Comparison of ENCODE assay signal across 8 mouse cellular contexts in genomic region chr12:101028954-101029731, GRCm38 (mm10). TPM values are rescaled to one million over a fixed set of nuclear protein-coding genes. Genes with fewer than 3 reads are reported as not detected.
DNase-seq lines count a peak whose midpoint lies in the region; ATAC-seq and TF ChIP-seq lines count a peak whose summit lies in the region.

Gene Ccdc88c, minus strand, starts transcription at chr12:101029056.

- H3K4me1 ChIP-seq in erythroblast, embryonic 14.5 days (ENCODE audit: control insufficient read depth), result peaks cover 56% of the 10 kb centered on the region
- peaks cover 23% of the 10 kb centered on the region for H3K4me1 ChIP-seq in heart, embryonic 12.5 days (replicated peaks)
- peaks cover 31% of the 10 kb centered on the region for H3K4me1 ChIP-seq in kidney, embryonic 16.5 days (ENCODE audit: insufficient read depth, low read length)
- H3K4me1 ChIP-seq in liver, adult 2 months (ENCODE audit: control insufficient read depth, insufficient read depth, low read length), result no peaks in the 10 kb centered on the region

- under 1% methylated on average over 52 of the region's 56 CpGs for WGBS in heart, embryonic 12.5 days
- under 1% methylated on average over 44 of the region's 56 CpGs for WGBS in kidney, embryonic 16.5 days
- under 1% methylated on average over 52 of the region's 56 CpGs for WGBS in liver, adult 2 months

- H3K27ac ChIP-seq in heart, embryonic 12.5 days (ENCODE audit: poor library complexity, severe bottlenecking), result peak within 1 kb of the TSS; percentile 18; the same call in 1 of the 2 replicates
- H3K27ac ChIP-seq in kidney, embryonic 16.5 days (ENCODE audit: low read length), result peak within 1 kb of the TSS; percentile 90
- H3K27ac ChIP-seq in liver, adult 2 months (replicated peaks; ENCODE audit: insufficient read depth, low read depth, low read length), result peak within 1 kb of the TSS; percentile 7; the same call in 1 of the 2 replicates

- H3K27me3 ChIP-seq in erythroblast, embryonic 14.5 days (ENCODE audit: control insufficient read depth), result no peaks in the 10 kb centered on the region
- peaks cover 53% of the 10 kb centered on the region for H3K27me3 ChIP-seq in heart, embryonic 12.5 days (replicated peaks)
- peaks cover 4% of the 10 kb centered on the region; the same call in 1 of the 2 replicates for H3K27me3 ChIP-seq in kidney, embryonic 16.5 days (ENCODE audit: insufficient read depth, low read length)
- H3K27me3 ChIP-seq in liver, adult 2 months (ENCODE audit: control insufficient read depth, insufficient read depth, low read length), result no peaks in the 10 kb centered on the region
- no peaks in the 10 kb centered on the region for H3K27me3 ChIP-seq in splenic B cell, adult 2 months (ENCODE audit: control insufficient read depth, insufficient read depth, low read length, poor library complexity, severe bottlenecking)

- DNase-seq in CD8-positive naive resting alpha-beta T cell, adult 2 months (ENCODE audit: low read depth in 2 of 2, low spot score in 2 of 2), result peak; percentile 86 to 89
- DNase-seq in brain, embryonic 18.5 days (ENCODE audit: low read depth, low spot score), result peak; percentile 74
- peak; percentile 72 for DNase-seq in liver, adult 2 months (ENCODE audit: extremely low read depth, low read depth, low spot score)
- peak; percentile 96 for DNase-seq in splenic B cell, adult 2 months (ENCODE audit: low read depth, low spot score)

- H3K9ac ChIP-seq in heart, embryonic 12.5 days, result peak within 1 kb of the TSS; percentile 60
- peak within 1 kb of the TSS; percentile 83 for H3K9ac ChIP-seq in kidney, embryonic 16.5 days (replicated peaks; ENCODE audit: low read length)
- H3K9ac ChIP-seq in liver, adult 2 months (ENCODE audit: low read depth, low read length), result peak within 1 kb of the TSS; percentile 72

- peak within 1 kb of the TSS; percentile 87 for H3K4me3 ChIP-seq in erythroblast, embryonic 14.5 days (replicated peaks)
- peak within 1 kb of the TSS; percentile 62 for H3K4me3 ChIP-seq in heart, embryonic 12.5 days
- H3K4me3 ChIP-seq in kidney, embryonic 16.5 days (ENCODE audit: low read length), result peak within 1 kb of the TSS; percentile 62
- H3K4me3 ChIP-seq in liver, adult 2 months (ENCODE audit: insufficient read depth, low read depth, low read length), result peak within 1 kb of the TSS; percentile 67

- H3K4me2 ChIP-seq in heart, embryonic 12.5 days, result peak within 1 kb of the TSS; percentile 85
- peak within 1 kb of the TSS; percentile 83 for H3K4me2 ChIP-seq in kidney, embryonic 16.5 days (replicated peaks; ENCODE audit: low read depth, low read length)

- peak; percentile 92 for ATAC-seq in heart, embryonic 12.5 days (ENCODE audit: insufficient number of reproducible peaks, low FRiP score)
- ATAC-seq in kidney, embryonic 16.5 days (ENCODE audit: low FRiP score, low TSS enrichment), result peak; percentile 92
- peak; percentile 57 for ATAC-seq in monocyte, adult 5-6 weeks (replicated peaks; ENCODE audit: insufficient number of reproducible peaks, low FRiP score, low TSS enrichment, poor library complexity, severe bottlenecking)

- no peak for TF ChIP-seq POLR2A in liver, adult 2 months (IDR thresholded peaks at IDR 0.05; ENCODE audit: extremely low read depth, insufficient read depth, low read length)

- H3K9me3 ChIP-seq in erythroblast, embryonic 14.5 days (ENCODE audit: control insufficient read depth, low read length), result no peaks in the 10 kb centered on the region
- H3K9me3 ChIP-seq in heart, embryonic 12.5 days (replicated peaks), result no peaks in the 10 kb centered on the region
- no peaks in the 10 kb centered on the region for H3K9me3 ChIP-seq in kidney, embryonic 16.5 days (ENCODE audit: low read length)

- H3K36me3 ChIP-seq in erythroblast, embryonic 14.5 days (ENCODE audit: control insufficient read depth), result peaks cover 11% of the 10 kb centered on the region
- no peaks in the 10 kb centered on the region for H3K36me3 ChIP-seq in heart, embryonic 12.5 days
- no peaks in the 10 kb centered on the region for H3K36me3 ChIP-seq in kidney, embryonic 16.5 days (ENCODE audit: insufficient read depth, low read length)
- no peaks in the 10 kb centered on the region for H3K36me3 ChIP-seq in liver, adult 2 months (ENCODE audit: control insufficient read depth, insufficient read depth, low read length)
- no peaks in the 10 kb centered on the region; the same call in 1 of the 2 replicates for H3K36me3 ChIP-seq in splenic B cell, adult 2 months (ENCODE audit: control insufficient read depth, insufficient read depth, low read length, poor library complexity, severe bottlenecking)

- no peaks in the 10 kb centered on the region for H3K79me2 ChIP-seq in liver, adult 2 months (ENCODE audit: control insufficient read depth, insufficient read depth, low read length)

- TF ChIP-seq CTCF in liver, adult 2 months (IDR thresholded peaks at IDR 0.05; ENCODE audit: low read depth, low read length), result peak; percentile 85

RNA-seq across cellular contexts. Expression of gene Ccdc88c, which starts in this region (rescaled TPM):
- polyA plus RNA-seq in erythroblast, embryonic 14.5 days (2012), result 4.8 and 4.9 TPM in 2 replicates
- 2.0 and 2.3 TPM in 2 replicates for polyA plus RNA-seq in heart, embryonic 12.5 days (2016; fragmentation: Nextera tagmentation; extraction: Ambion mirVana)
- 12.0 and 14.3 TPM in 2 replicates for polyA plus RNA-seq in kidney, embryonic 16.5 days (2015; fragmentation: Nextera tagmentation; extraction: Ambion mirVana)
- 1.3 and 1.7 TPM in 2 replicates for total RNA-seq in liver, adult 2 months (2014; rRNA removed)
- 0.58 and 1.1 TPM in 2 replicates for polyA plus RNA-seq in liver, adult 2 months (2012; rRNA removed)
- total RNA-seq in monocyte, adult 5-6 weeks (2017), result 350 to 541 TPM (median 365 TPM) in 3 replicates

Comparison
In these comparisons a context has a peak if more than half of its experiments do, and no peak if none do; other contexts are left out.
1. Peak in every context shown above with its lines: DNase-seq, ATAC-seq, H3K4me3 ChIP-seq and H3K27ac ChIP-seq.
2. RNA of gene Ccdc88c (total RNA-seq): 350 to 541 TPM in monocyte, adult 5-6 weeks; 1.3 to 1.7 TPM in liver, adult 2 months; every median in the first group is over 100 times any median in the second.
3. H3K27ac ChIP-seq: peak in every context shown above with its lines; median percentile 90 in kidney, embryonic 16.5 days; 18 in heart, embryonic 12.5 days; 7 in liver, adult 2 months.